Mouse (Mus musculus): ENCODE results near the gene Gm20431. TPM values are rescaled to one million over a fixed set of nuclear protein-coding genes. Genes with fewer than 3 reads are reported as not detected.

The Gm20431 gene
- 12.2 and 15.1 TPM in 2 replicates for polyA plus RNA-seq (2012; rRNA removed)

- 2% methylated on average over 110 of the region's 110 CpGs for WGBS
- H3K4me1 ChIP-seq (ENCODE audit: control insufficient read depth, insufficient read depth, low read length) = peaks cover 11% of the 10 kb centered on the region
- H3K4me3 ChIP-seq (replicated peaks; ENCODE audit: insufficient read depth, low read depth, low read length) = peak within 1 kb of the TSS; percentile 82
- DNase-seq = peak; percentile 91 to 92
- no peaks in the 10 kb centered on the region for H3K27me3 ChIP-seq (ENCODE audit: control insufficient read depth, insufficient read depth, low read length)
- no peak for TF ChIP-seq CTCF (IDR thresholded peaks at IDR 0.05; ENCODE audit: borderline replicate concordance, insufficient read depth, low read depth, low read length)
- TF ChIP-seq POLR2A (IDR thresholded peaks at IDR 0.05; ENCODE audit: borderline replicate concordance, insufficient read depth, low read length) = peak; percentile 83
- peak within 1 kb of the TSS; percentile 44 for H3K27ac ChIP-seq (ENCODE audit: insufficient read depth, low read length)
These were observed at the start of gene Gm20431 for GRCm38 (mm10) chr2:167661270-167662203. Gene Gm20431, minus strand, starts transcription at chr2:167661496.

GRCm38 (mm10) chr2:167710574-167710973, 49.3 kb upstream of the Gm20431 start:
- 41% methylated on average over 6 of the region's 6 CpGs for WGBS
- TF ChIP-seq POLR2A (IDR thresholded peaks at IDR 0.05; ENCODE audit: borderline replicate concordance, insufficient read depth, low read length) (no peak), CTCF (IDR thresholded peaks at IDR 0.05; ENCODE audit: borderline replicate concordance, insufficient read depth, low read depth, low read length) (no peak)
- Histone ChIP-seq H3K4me1 (ENCODE audit: control insufficient read depth, insufficient read depth, low read length) (no peaks in the 10 kb centered on the region), H3K4me3 (replicated peaks; ENCODE audit: insufficient read depth, low read depth, low read length) (no peak overlapping the region), H3K27ac (ENCODE audit: insufficient read depth, low read length) (no peak overlapping the region), H3K27me3 (ENCODE audit: control insufficient read depth, insufficient read depth, low read length) (no peaks in the 10 kb centered on the region)
- DNase-seq = no peak

- no peaks in the 10 kb centered on the region for H3K27me3 ChIP-seq (ENCODE audit: control insufficient read depth, insufficient read depth, low read length)
- H3K4me3 ChIP-seq (replicated peaks; ENCODE audit: insufficient read depth, low read depth, low read length) = no peak overlapping the region
- TF ChIP-seq POLR2A (IDR thresholded peaks at IDR 0.05; ENCODE audit: borderline replicate concordance, insufficient read depth, low read length) (no peak), CTCF (IDR thresholded peaks at IDR 0.05; ENCODE audit: borderline replicate concordance, insufficient read depth, low read depth, low read length) (no peak)
- 66% methylated on average over 6 of the region's 6 CpGs for WGBS
- no peak for DNase-seq
- no peaks in the 10 kb centered on the region for H3K4me1 ChIP-seq (ENCODE audit: control insufficient read depth, insufficient read depth, low read length)
- H3K27ac ChIP-seq (ENCODE audit: insufficient read depth, low read length) = no peak overlapping the region
These were observed 48.7 kb upstream of the Gm20431 start for GRCm38 (mm10) chr2:167709969-167710368.

- 62% methylated on average over 15 of the region's 15 CpGs for WGBS
- H3K4me3 ChIP-seq (replicated peaks; ENCODE audit: insufficient read depth, low read depth, low read length) = no peak overlapping the region
- H3K27ac ChIP-seq (ENCODE audit: insufficient read depth, low read length) = no peak overlapping the region
- H3K4me1 ChIP-seq (ENCODE audit: control insufficient read depth, insufficient read depth, low read length) = no peaks in the 10 kb centered on the region
- no peak for DNase-seq
- H3K27me3 ChIP-seq (ENCODE audit: control insufficient read depth, insufficient read depth, low read length) = no peaks in the 10 kb centered on the region
- TF ChIP-seq CTCF (IDR thresholded peaks at IDR 0.05; ENCODE audit: borderline replicate concordance, insufficient read depth, low read depth, low read length) (no peak), POLR2A (IDR thresholded peaks at IDR 0.05; ENCODE audit: borderline replicate concordance, insufficient read depth, low read length) (no peak)
These were observed 47.1 kb upstream of the Gm20431 start for GRCm38 (mm10) chr2:167708373-167708772.

GRCm38 (mm10) chr2:167706183-167706939, 45.1 kb upstream of the Gm20431 start:
- H3K27me3 ChIP-seq (ENCODE audit: control insufficient read depth, insufficient read depth, low read length) = no peaks in the 10 kb centered on the region
- H3K27ac ChIP-seq (ENCODE audit: insufficient read depth, low read length) = no peak overlapping the region
- no peaks in the 10 kb centered on the region for H3K4me1 ChIP-seq (ENCODE audit: control insufficient read depth, insufficient read depth, low read length)
- DNase-seq = no peak
- 83% methylated on average over 11 of the region's 11 CpGs for WGBS
- TF ChIP-seq POLR2A (IDR thresholded peaks at IDR 0.05; ENCODE audit: borderline replicate concordance, insufficient read depth, low read length) = no peak
- TF ChIP-seq CTCF (IDR thresholded peaks at IDR 0.05; ENCODE audit: borderline replicate concordance, insufficient read depth, low read depth, low read length) = no peak
- H3K4me3 ChIP-seq (replicated peaks; ENCODE audit: insufficient read depth, low read depth, low read length) = no peak overlapping the region

GRCm38 (mm10) chr2:167704409-167704808, 43.1 kb upstream of the Gm20431 start:
- Histone ChIP-seq H3K4me1 (ENCODE audit: control insufficient read depth, insufficient read depth, low read length) (no peaks in the 10 kb centered on the region), H3K4me3 (replicated peaks; ENCODE audit: insufficient read depth, low read depth, low read length) (no peak overlapping the region), H3K27me3 (ENCODE audit: control insufficient read depth, insufficient read depth, low read length) (no peaks in the 10 kb centered on the region), H3K27ac (ENCODE audit: insufficient read depth, low read length) (no peak overlapping the region)
- 80% methylated on average over 4 of the region's 4 CpGs for WGBS
- TF ChIP-seq CTCF (IDR thresholded peaks at IDR 0.05; ENCODE audit: borderline replicate concordance, insufficient read depth, low read depth, low read length) (no peak), POLR2A (IDR thresholded peaks at IDR 0.05; ENCODE audit: borderline replicate concordance, insufficient read depth, low read length) (no peak)
- DNase-seq = no peak

- Histone ChIP-seq H3K4me3 (replicated peaks; ENCODE audit: insufficient read depth, low read depth, low read length) (no peak overlapping the region), H3K27ac (ENCODE audit: insufficient read depth, low read length) (no peak overlapping the region), H3K27me3 (ENCODE audit: control insufficient read depth, insufficient read depth, low read length) (no peaks in the 10 kb centered on the region), H3K4me1 (ENCODE audit: control insufficient read depth, insufficient read depth, low read length) (no peaks in the 10 kb centered on the region)
- DNase-seq = no peak
- 69% methylated on average over 6 of the region's 6 CpGs for WGBS
- TF ChIP-seq CTCF (IDR thresholded peaks at IDR 0.05; ENCODE audit: borderline replicate concordance, insufficient read depth, low read depth, low read length) (no peak), POLR2A (IDR thresholded peaks at IDR 0.05; ENCODE audit: borderline replicate concordance, insufficient read depth, low read length) (no peak)
These were observed 40.8 kb upstream of the Gm20431 start for GRCm38 (mm10) chr2:167702126-167702525.

All from cerebellum, adult 2 months (tissue).